Mouse (Mus musculus) heart, embryonic 16.5 days (tissue): ENCODE results near the gene Gm49358. TPM values are rescaled to one million over a fixed set of nuclear protein-coding genes. Genes with fewer than 3 reads are reported as not detected.
A peak's percentile ranks its signal among the peaks of the same experiment; 100 is the strongest.

ENCODE experiments used
- ATAC-seq: fragments of 200-750 bp; cut with Nextera tagmentation; replicated peaks from 2 replicates; pipeline ENCODE4 v1.8.0; 2017; ENCODE audit warnings: moderate number of reproducible peaks; ENCODE audit not compliant: insufficient read depth, low FRiP score; ENCODE audit errors: extremely low read depth
- H3K27ac ChIP-seq: fragments of 300-500 bp; sonication (generic); 2 replicates; pipeline ENCODE4 v1.5.1; 2014; ENCODE audit warnings: mild to moderate bottlenecking, low read length, control low read depth, moderate library complexity
- H3K27me3 ChIP-seq: fragments of 300-500 bp; sonication (generic); 2 replicates; pipeline ENCODE4 v1.6.1; 2014; ENCODE audit warnings: low read length, mixed read lengths; ENCODE audit not compliant: control insufficient read depth, insufficient read depth
- H3K36me3 ChIP-seq: fragments of 300-500 bp; sonication (generic); 2 replicates; pipeline ENCODE4 v1.6.1; 2014; ENCODE audit not compliant: control insufficient read depth, insufficient read depth
- H3K4me1 ChIP-seq: fragments of 300-500 bp; sonication (generic); 2 replicates; pipeline ENCODE4 v1.6.1; 2014; ENCODE audit warnings: low read length, mixed read lengths; ENCODE audit not compliant: control insufficient read depth, insufficient read depth
- H3K4me2 ChIP-seq: fragments of 300-500 bp; sonication (generic); 2 replicates; pipeline ENCODE4 v1.6.1; 2014; ENCODE audit warnings: low read depth, mild to moderate bottlenecking, control low read depth, low read length
- H3K4me3 ChIP-seq: fragments of 300-500 bp; sonication (generic); 2 replicates; pipeline ENCODE4 v1.5.1; 2014; ENCODE audit warnings: mild to moderate bottlenecking, control low read depth, low read length
- H3K9ac ChIP-seq: fragments of 300-500 bp; sonication (generic); 2 replicates; pipeline ENCODE4 v1.6.1; 2014; ENCODE audit warnings: low read length, control low read depth
- H3K9me3 ChIP-seq: fragments of 300-500 bp; sonication (generic); replicated peaks from 2 replicates; pipeline ENCODE4 v1.6.1; 2016; ENCODE audit warnings: low read length; ENCODE audit not compliant: control insufficient read depth
- WGBS: fragments of 180-500 bp; shearing (Covaris S2); extraction: QIAGEN DNeasy Blood & Tissue Kit; methylation state at CpG from one replicate; pipeline ENCODE4 v1.1.7; 2014; 5-methylcytosine and 5-hydroxymethylcytosine counted together
- polyA plus RNA-seq: library from polyadenylated mRNA; unstranded; fragments of >200 nt; fragmentation: Nextera tagmentation; extraction: Ambion mirVana; gene quantifications from 2 replicates; pipeline ENCODE4 v1.2.1, GENCODE M21; 2015

Gm49358 gene
- not detected in 2 replicates for polyA plus RNA-seq

GRCm38 (mm10) chr10:86763672-86764071 is at the start of gene Gm49358:
Gm49358 (plus strand) TSS chr10:86763972.
- Histone ChIP-seq H3K27ac (no peak within 1 kb of the TSS), H3K9ac (no peak within 1 kb of the TSS), H3K27me3 (no peaks in the 10 kb centered on the region), H3K4me2 (no peak within 1 kb of the TSS), H3K4me3 (no peak within 1 kb of the TSS), H3K36me3 (no peaks in the 10 kb centered on the region), H3K9me3 (peaks cover 4% of the 10 kb centered on the region; the same call in 1 of the 2 replicates), H3K4me1 (no peaks in the 10 kb centered on the region)
- no peak for ATAC-seq
- 82% methylated on average over 5 of the region's 5 CpGs for WGBS

- no peaks in the 10 kb centered on the region for H3K27me3 ChIP-seq
- 3% methylated on average over 12 of the region's 12 CpGs for WGBS
- peak overlapping the region; percentile 37 for H3K27ac ChIP-seq
- H3K9me3 ChIP-seq = no peaks in the 10 kb centered on the region
- peak overlapping the region; percentile 30 for H3K4me3 ChIP-seq
- ATAC-seq = peak; percentile 88
- peak overlapping the region; percentile 58 for H3K4me2 ChIP-seq
- H3K4me1 ChIP-seq = peaks cover 11% of the 10 kb centered on the region; the same call in 1 of the 2 replicates
- peak overlapping the region; percentile 49 for H3K9ac ChIP-seq
- no peaks in the 10 kb centered on the region for H3K36me3 ChIP-seq
These were observed 36.2 kb upstream of the Gm49358 start for GRCm38 (mm10) chr10:86727548-86727980.

GRCm38 (mm10) chr10:86728176-86728575 is 35.6 kb upstream of the Gm49358 start:
- Histone ChIP-seq H3K27ac (peak overlapping the region; percentile 37), H3K27me3 (no peaks in the 10 kb centered on the region), H3K4me1 (peaks cover 11% of the 10 kb centered on the region; the same call in 1 of the 2 replicates), H3K9ac (peak overlapping the region; percentile 49), H3K36me3 (no peaks in the 10 kb centered on the region), H3K9me3 (no peaks in the 10 kb centered on the region), H3K4me3 (no peak overlapping the region), H3K4me2 (peak overlapping the region; percentile 58)
- 67% methylated on average over 3 of the region's 3 CpGs for WGBS
- no peak for ATAC-seq

- ATAC-seq = no peak
These were observed 32.8 kb upstream of the Gm49358 start for GRCm38 (mm10) chr10:86730823-86731499.

GRCm38 (mm10) chr10:86731500-86731863 is 32.3 kb upstream of the Gm49358 start:
- H3K27me3 ChIP-seq = no peaks in the 10 kb centered on the region
- no peaks in the 10 kb centered on the region for H3K9me3 ChIP-seq
- H3K9ac ChIP-seq = no peak overlapping the region
- ATAC-seq = no peak
- H3K36me3 ChIP-seq = no peaks in the 10 kb centered on the region
- no peak overlapping the region for H3K4me3 ChIP-seq
- WGBS = 37% methylated on average over 2 of the region's 2 CpGs
- H3K4me1 ChIP-seq = peaks cover 11% of the 10 kb centered on the region; the same call in 1 of the 2 replicates
- H3K4me2 ChIP-seq = no peak overlapping the region
- no peak overlapping the region for H3K27ac ChIP-seq

More at GRCm38 (mm10) chr10:86730823-86731499, 32.8 kb upstream of the Gm49358 start:
- Histone ChIP-seq H3K4me3 (peak overlapping the region; percentile 65), H3K9ac (peak overlapping the region; percentile 76), H3K27ac (no peak overlapping the region), H3K36me3 (no peaks in the 10 kb centered on the region), H3K9me3 (no peaks in the 10 kb centered on the region), H3K4me1 (peaks cover 11% of the 10 kb centered on the region; the same call in 1 of the 2 replicates), H3K4me2 (peak overlapping the region; percentile 74), H3K27me3 (no peaks in the 10 kb centered on the region)
- WGBS = 8% methylated on average over 22 of the region's 22 CpGs

GRCm38 (mm10) chr10:86735036-86735435 is 28.7 kb upstream of the Gm49358 start:
- Histone ChIP-seq H3K27ac (no peak overlapping the region), H3K9ac (no peak overlapping the region), H3K4me1 (no peaks in the 10 kb centered on the region), H3K4me3 (no peak overlapping the region), H3K4me2 (no peak overlapping the region), H3K9me3 (no peaks in the 10 kb centered on the region), H3K36me3 (no peaks in the 10 kb centered on the region), H3K27me3 (no peaks in the 10 kb centered on the region)
- 84% methylated on average over 4 of the region's 4 CpGs for WGBS
- ATAC-seq = no peak

GRCm38 (mm10) chr10:86742918-86743317 is 20.9 kb upstream of the Gm49358 start:
- H3K4me3 ChIP-seq = no peak overlapping the region
- no peak for ATAC-seq
- H3K27me3 ChIP-seq = no peaks in the 10 kb centered on the region
- H3K27ac ChIP-seq = no peak overlapping the region
- no peak overlapping the region for H3K4me2 ChIP-seq
- 82% methylated on average over 2 of the region's 2 CpGs for WGBS
- H3K36me3 ChIP-seq = no peaks in the 10 kb centered on the region
- H3K9ac ChIP-seq = no peak overlapping the region
- no peaks in the 10 kb centered on the region for H3K4me1 ChIP-seq
- H3K9me3 ChIP-seq = no peaks in the 10 kb centered on the region

GRCm38 (mm10) chr10:86744306-86744705 is 19.5 kb upstream of the Gm49358 start:
- no peak overlapping the region for H3K27ac ChIP-seq
- H3K9me3 ChIP-seq = no peaks in the 10 kb centered on the region
- H3K36me3 ChIP-seq = no peaks in the 10 kb centered on the region
- WGBS = 89% methylated on average over 7 of the region's 7 CpGs
- no peaks in the 10 kb centered on the region for H3K27me3 ChIP-seq
- H3K4me1 ChIP-seq = no peaks in the 10 kb centered on the region
- H3K4me2 ChIP-seq = no peak overlapping the region
- ATAC-seq = no peak
- H3K4me3 ChIP-seq = no peak overlapping the region
- no peak overlapping the region for H3K9ac ChIP-seq

- H3K36me3 ChIP-seq = no peaks in the 10 kb centered on the region
- no peaks in the 10 kb centered on the region for H3K27me3 ChIP-seq
- no peak for ATAC-seq
- H3K4me1 ChIP-seq = no peaks in the 10 kb centered on the region
- no peak overlapping the region for H3K9ac ChIP-seq
- H3K4me2 ChIP-seq = no peak overlapping the region
- no peak overlapping the region for H3K27ac ChIP-seq
- no peaks in the 10 kb centered on the region for H3K9me3 ChIP-seq
- H3K4me3 ChIP-seq = no peak overlapping the region
- WGBS = 56% methylated on average over 6 of the region's 6 CpGs
These were observed 7.8 kb upstream of the Gm49358 start for GRCm38 (mm10) chr10:86755816-86756502.
